Mouse (Mus musculus) embryonic facial prominence, embryonic 10.5 days (tissue): ENCODE measurements at regions not wholly inside any gene's neighbourhood (a gene's known extent, or its start where the extent isn't known, plus 50 kb on each side); places are given as distances from the start of the nearest gene placed in this dataset.
A peak's percentile ranks its signal among the peaks of the same experiment; 100 is the strongest.

Experiments
- DNase-seq: peaks from one replicate; pipeline ENCODE4 v3.0.0-alpha.2; 2017; ENCODE audit warnings: low spot score
- H3K27ac ChIP-seq: fragments of 300-500 bp; sonication (generic); replicated peaks from 2 replicates; pipeline ENCODE4 v1.5.1; 2016; ENCODE audit warnings: mild to moderate bottlenecking
- H3K27me3 ChIP-seq: fragments of 300-500 bp; sonication (generic); replicated peaks from 2 replicates; pipeline ENCODE4 v1.6.1; 2016; ENCODE audit warnings: low read depth, mild to moderate bottlenecking; ENCODE audit not compliant: poor library complexity, severe bottlenecking
- H3K36me3 ChIP-seq: fragments of 300-500 bp; sonication (generic); replicated peaks from 2 replicates; pipeline ENCODE4 v1.6.1; 2016; ENCODE audit warnings: mild to moderate bottlenecking, moderate library complexity
- H3K4me1 ChIP-seq: fragments of 300-500 bp; sonication (generic); 2 replicates; pipeline ENCODE4 v1.6.1; 2016
- H3K4me3 ChIP-seq: fragments of 300-500 bp; sonication (generic); 2 replicates; pipeline ENCODE4 v1.5.1; 2016; ENCODE audit warnings: mild to moderate bottlenecking, moderate library complexity
- H3K9me3 ChIP-seq: fragments of 300-500 bp; sonication (generic); 2 replicates; pipeline ENCODE4 v1.6.1; 2016; ENCODE audit warnings: mild to moderate bottlenecking
- WGBS: fragments of 180-500 bp; shearing (Covaris S2); methylation state at CpG from one replicate; pipeline ENCODE4 v1.1.7; 2016; 5-methylcytosine and 5-hydroxymethylcytosine counted together

DNA sequence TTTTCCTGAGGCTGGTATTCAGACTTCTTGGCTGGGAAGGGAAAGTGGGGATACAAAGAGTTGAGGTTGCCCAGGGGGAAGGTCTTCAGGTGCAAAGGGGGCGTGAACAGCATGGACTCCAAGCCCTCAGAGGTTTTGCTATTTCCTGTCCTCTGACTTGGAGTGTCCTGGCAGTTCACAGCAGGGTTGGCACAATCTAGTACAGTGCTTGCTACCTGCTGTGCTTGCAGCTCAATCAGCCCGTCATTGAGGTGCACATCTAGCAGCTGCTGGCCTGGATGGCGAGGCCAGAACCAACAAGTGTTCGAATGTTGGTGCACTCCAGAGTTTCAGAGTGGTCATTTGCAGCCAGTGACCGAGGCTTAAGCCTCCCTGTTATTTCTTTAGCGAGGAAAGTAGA is 273.7 kb upstream of the 4931429L15Rik start:
- Histone ChIP-seq H3K4me1 (no peaks in the 10 kb centered on the region), H3K36me3 (no peaks in the 10 kb centered on the region), H3K27me3 (no peaks in the 10 kb centered on the region), H3K4me3 (no peak overlapping the region), H3K9me3 (no peaks in the 10 kb centered on the region), H3K27ac (no peak overlapping the region)
- WGBS: 88% methylated on average over 6 of the region's 6 CpGs
- no peak for DNase-seq

GRCm38 (mm10) chr9:46592908-46593307 is 273.1 kb upstream of the 4931429L15Rik start:
- DNase-seq: no peak
- H3K4me1 ChIP-seq: no peaks in the 10 kb centered on the region
- H3K36me3 ChIP-seq: no peaks in the 10 kb centered on the region
- WGBS: 88% methylated on average over 7 of the region's 7 CpGs
- no peaks in the 10 kb centered on the region for H3K27me3 ChIP-seq
- H3K4me3 ChIP-seq: no peak overlapping the region
- H3K9me3 ChIP-seq: no peaks in the 10 kb centered on the region
- H3K27ac ChIP-seq: no peak overlapping the region

DNA sequence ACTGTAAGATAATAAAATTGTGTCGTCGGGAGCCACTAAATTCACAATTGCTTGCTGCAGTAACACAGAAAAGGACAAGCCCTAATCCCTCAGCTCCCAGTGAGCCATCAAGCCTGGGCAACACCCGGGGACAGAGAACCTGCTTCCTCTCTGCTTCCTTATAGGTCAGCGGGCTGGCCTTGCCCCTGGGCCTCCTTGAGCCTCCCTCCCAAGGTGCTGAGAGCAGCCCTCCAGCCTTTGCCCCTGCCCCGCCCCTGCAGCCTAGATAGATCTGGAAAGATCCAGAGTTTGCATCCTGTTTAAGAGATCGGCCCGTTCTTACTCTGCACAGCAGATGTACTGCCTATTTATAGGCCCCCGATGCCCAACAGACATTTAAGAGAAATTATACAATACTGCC is 267.0 kb upstream of the 4931429L15Rik start:
- no peak for DNase-seq
- WGBS: 78% methylated on average over 8 of the region's 8 CpGs
- peaks cover 6% of the 10 kb centered on the region; the same call in 1 of the 2 replicates for H3K4me1 ChIP-seq

DNA sequence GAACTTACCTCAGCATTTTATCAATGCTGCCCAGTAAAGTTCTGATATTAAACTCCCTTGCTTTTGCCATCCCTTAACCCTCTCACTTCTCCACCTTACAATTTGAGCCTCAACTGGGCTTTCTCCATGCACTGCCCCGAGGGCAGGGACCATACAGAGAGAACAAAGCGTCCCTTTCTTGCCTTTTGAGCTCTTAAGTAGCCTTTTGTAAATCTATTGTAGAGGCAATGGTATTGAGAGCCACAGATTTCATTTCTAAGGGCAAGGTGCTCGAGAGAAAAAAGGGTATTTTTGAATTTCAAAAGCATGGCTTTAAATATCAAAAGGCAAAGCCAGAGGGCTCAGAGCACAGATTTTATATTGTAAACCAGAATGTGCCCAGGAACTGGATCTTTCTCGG is 262.1 kb upstream of the 4931429L15Rik start:
- no peak overlapping the region for H3K4me3 ChIP-seq
- H3K27ac ChIP-seq: no peak overlapping the region
- H3K4me1 ChIP-seq: peaks cover 7% of the 10 kb centered on the region; the same call in 1 of the 2 replicates
- H3K9me3 ChIP-seq: peaks cover 15% of the 10 kb centered on the region
- no peaks in the 10 kb centered on the region for H3K27me3 ChIP-seq
- 13% methylated on average over 4 of the region's 4 CpGs for WGBS
- DNase-seq: no peak
- no peaks in the 10 kb centered on the region for H3K36me3 ChIP-seq

More for the DNA sequence above, 267.0 kb upstream of the 4931429L15Rik start:
- Histone ChIP-seq H3K27ac (no peak overlapping the region), H3K4me3 (no peak overlapping the region), H3K9me3 (no peaks in the 10 kb centered on the region), H3K27me3 (no peaks in the 10 kb centered on the region), H3K36me3 (no peaks in the 10 kb centered on the region)

DNA sequence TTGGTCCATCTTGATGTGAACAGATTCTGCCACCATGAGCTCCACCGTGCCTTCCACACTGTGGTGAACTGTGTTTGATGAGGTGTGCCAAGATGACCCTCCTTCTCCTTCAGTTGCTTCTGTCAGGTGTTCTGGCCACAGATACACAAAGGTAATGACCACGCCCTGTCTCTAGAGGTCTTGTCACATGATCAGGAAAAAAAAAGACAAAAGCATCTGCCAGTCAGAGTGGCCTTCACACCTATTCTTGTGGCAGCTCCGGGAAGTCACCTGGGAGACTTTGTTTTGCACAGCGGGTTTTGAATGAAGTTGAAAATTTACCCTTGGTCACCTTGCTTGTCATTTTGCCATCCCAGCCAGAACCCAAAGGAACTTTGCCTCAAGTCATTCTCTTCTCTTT is 242.5 kb upstream of the 4931429L15Rik start:
- DNase-seq: no peak
- WGBS: 86% methylated on average over 4 of the region's 4 CpGs
- H3K27me3 ChIP-seq: no peaks in the 10 kb centered on the region
- no peak overlapping the region for H3K4me3 ChIP-seq
- H3K27ac ChIP-seq: no peak overlapping the region
- no peaks in the 10 kb centered on the region for H3K36me3 ChIP-seq
- H3K4me1 ChIP-seq: peaks cover 3% of the 10 kb centered on the region; the same call in 1 of the 2 replicates
- H3K9me3 ChIP-seq: no peaks in the 10 kb centered on the region

GRCm38 (mm10) chr9:46558481-46558880 is 238.7 kb upstream of the 4931429L15Rik start:
- Histone ChIP-seq H3K9me3 (peaks cover 9% of the 10 kb centered on the region), H3K27me3 (no peaks in the 10 kb centered on the region), H3K4me3 (no peak overlapping the region), H3K4me1 (peaks cover 18% of the 10 kb centered on the region), H3K27ac (no peak overlapping the region), H3K36me3 (no peaks in the 10 kb centered on the region)
- 89% methylated on average over 5 of the region's 5 CpGs for WGBS
- no peak for DNase-seq

DNA sequence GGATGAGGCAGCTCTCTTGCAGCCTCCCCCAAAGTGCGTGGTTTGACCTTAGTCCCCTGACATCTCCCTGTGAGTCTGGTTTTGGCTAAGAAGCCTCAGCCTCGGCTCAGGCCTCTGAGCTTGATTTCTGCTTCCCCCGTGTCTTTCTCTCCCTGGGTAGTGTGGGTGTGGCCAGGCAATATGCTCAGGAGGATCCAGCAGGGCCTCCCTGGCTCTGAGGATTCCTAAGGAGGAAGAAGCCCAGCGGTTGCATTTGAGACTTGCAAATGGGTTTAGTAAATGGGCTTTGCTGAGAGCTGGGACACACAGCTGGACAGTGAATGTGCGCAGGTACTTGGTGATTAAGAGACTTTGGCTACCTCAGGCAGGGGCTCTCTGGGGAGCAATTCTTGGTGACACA is 238.0 kb upstream of the 4931429L15Rik start:
- no peak overlapping the region for H3K27ac ChIP-seq
- no peak overlapping the region for H3K4me3 ChIP-seq
- H3K36me3 ChIP-seq: no peaks in the 10 kb centered on the region
- H3K4me1 ChIP-seq: peaks cover 18% of the 10 kb centered on the region
- no peaks in the 10 kb centered on the region for H3K27me3 ChIP-seq
- 35% methylated on average over 5 of the region's 5 CpGs for WGBS
- no peak for DNase-seq
- peaks cover 9% of the 10 kb centered on the region for H3K9me3 ChIP-seq

GRCm38 (mm10) chr9:46555156-46555555 is 235.4 kb upstream of the 4931429L15Rik start:
- DNase-seq: no peak
- Histone ChIP-seq H3K27me3 (no peaks in the 10 kb centered on the region), H3K9me3 (peaks cover 9% of the 10 kb centered on the region), H3K36me3 (no peaks in the 10 kb centered on the region), H3K4me1 (peaks cover 18% of the 10 kb centered on the region), H3K4me3 (no peak overlapping the region), H3K27ac (no peak overlapping the region)
- whole genome bisulfite sequencing: 44% methylated on average over 6 of the region's 6 CpGs

- Histone ChIP-seq H3K9me3 (peaks cover 9% of the 10 kb centered on the region), H3K4me3 (no peak overlapping the region), H3K36me3 (no peaks in the 10 kb centered on the region), H3K27ac (no peak overlapping the region), H3K4me1 (peaks cover 18% of the 10 kb centered on the region), H3K27me3 (no peaks in the 10 kb centered on the region; the same call in 1 of the 2 replicates)
- no peak for DNase-seq
- 69% methylated on average over 6 of the region's 6 CpGs for WGBS
Measured at GRCm38 (mm10) chr9:46554586-46555152, 234.9 kb upstream of the 4931429L15Rik start.

GRCm38 (mm10) chr9:46549416-46549815 is 229.6 kb upstream of the 4931429L15Rik start:
- 58% methylated on average over 4 of the region's 4 CpGs for WGBS
- no peak for DNase-seq
- H3K27ac ChIP-seq: no peak overlapping the region
- H3K4me1 ChIP-seq: peaks cover 8% of the 10 kb centered on the region; the same call in 1 of the 2 replicates
- H3K4me3 ChIP-seq: no peak overlapping the region
- H3K36me3 ChIP-seq: no peaks in the 10 kb centered on the region
- H3K9me3 ChIP-seq: no peaks in the 10 kb centered on the region
- no peaks in the 10 kb centered on the region; the same call in 1 of the 2 replicates for H3K27me3 ChIP-seq

DNA sequence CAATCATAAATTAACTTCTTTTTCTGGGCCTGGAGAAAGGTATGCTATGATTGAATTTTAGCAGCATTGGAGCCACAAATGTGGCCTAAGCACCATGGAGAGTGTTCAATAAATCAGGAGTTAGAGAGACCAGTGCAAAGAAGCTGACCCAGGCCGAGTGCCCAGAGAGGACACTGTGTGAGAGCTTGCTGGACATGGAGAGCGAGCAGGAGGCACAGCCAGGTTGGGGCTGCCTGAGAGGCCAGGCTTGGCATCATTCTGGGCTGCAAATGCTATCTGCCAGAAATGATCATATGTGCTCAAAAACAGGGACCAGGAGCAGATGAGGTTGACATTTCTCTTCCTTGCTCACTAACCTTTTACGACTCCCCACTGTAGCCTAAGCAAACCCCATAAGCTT is 224.5 kb upstream of the 4931429L15Rik start:
- 93% methylated on average over 3 of the region's 3 CpGs for WGBS
- Histone ChIP-seq H3K27me3 (no peaks in the 10 kb centered on the region), H3K27ac (no peak overlapping the region), H3K4me3 (no peak overlapping the region), H3K4me1 (peaks cover 13% of the 10 kb centered on the region), H3K9me3 (no peaks in the 10 kb centered on the region), H3K36me3 (no peaks in the 10 kb centered on the region)
- DNase-seq: no peak

DNA sequence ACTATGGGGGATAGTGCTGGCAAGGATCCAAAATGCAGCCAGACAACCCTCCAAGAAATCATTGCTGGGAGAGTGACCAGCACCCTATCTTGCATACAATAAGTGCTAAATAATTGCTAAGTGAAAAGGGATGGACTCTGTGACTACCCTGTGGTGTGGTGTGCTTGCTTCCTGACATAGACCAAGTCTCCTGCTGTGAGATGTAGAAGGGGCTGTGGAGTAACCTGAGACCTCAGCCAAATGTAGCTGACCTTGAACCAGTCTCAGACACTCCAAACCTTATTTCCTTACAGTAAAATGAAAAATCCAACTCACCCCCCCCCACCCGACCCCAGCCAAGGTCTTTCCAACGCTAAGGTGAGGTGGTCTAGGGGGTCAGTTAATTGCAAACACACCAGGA is 221.2 kb upstream of the 4931429L15Rik start:
- no peaks in the 10 kb centered on the region for H3K36me3 ChIP-seq
- no peak overlapping the region for H3K27ac ChIP-seq
- no peaks in the 10 kb centered on the region for H3K27me3 ChIP-seq
- H3K4me1 ChIP-seq: peaks cover 32% of the 10 kb centered on the region
- 55% methylated on average over 2 of the region's 2 CpGs for WGBS
- H3K4me3 ChIP-seq: no peak overlapping the region
- no peak for DNase-seq
- H3K9me3 ChIP-seq: no peaks in the 10 kb centered on the region

- no peaks in the 10 kb centered on the region for H3K27me3 ChIP-seq
- H3K4me3 ChIP-seq: no peak overlapping the region
- peak; percentile 58 for DNase-seq
- WGBS: 40% methylated on average over 4 of the region's 4 CpGs
- no peaks in the 10 kb centered on the region for H3K9me3 ChIP-seq
- H3K27ac ChIP-seq: no peak overlapping the region
- peaks cover 32% of the 10 kb centered on the region for H3K4me1 ChIP-seq
- no peaks in the 10 kb centered on the region for H3K36me3 ChIP-seq
Measured at GRCm38 (mm10) chr9:46538616-46539015, 218.8 kb upstream of the 4931429L15Rik start.
